Mouse (Mus musculus): ENCODE data around the gene Olfr630. TPM values are rescaled to one million over a fixed set of nuclear protein-coding genes. Genes with fewer than 3 reads are reported as not detected.

The Olfr630 gene
- polyA plus RNA-seq, 1 experiment from 2014 or later, result not detected

DNA sequence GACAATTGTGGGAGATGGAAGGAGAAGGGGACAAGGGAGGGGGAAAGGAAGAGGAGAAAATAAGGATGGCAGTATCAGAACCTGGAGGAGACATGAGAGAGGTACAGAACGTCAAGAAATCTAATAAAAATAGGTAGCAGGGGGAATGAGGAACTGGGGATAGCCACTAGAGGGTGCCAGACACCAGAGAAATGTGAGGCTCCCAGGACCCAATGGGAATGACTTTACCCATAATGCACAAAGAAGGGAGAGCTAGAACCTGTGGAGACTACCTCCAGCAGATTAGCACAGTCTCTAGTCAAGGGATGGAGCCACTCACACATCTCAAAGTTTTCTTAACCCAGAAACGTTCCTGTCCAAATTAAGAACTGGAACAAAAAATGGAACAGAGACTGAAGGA is 45.1 kb downstream of the Olfr630 start:
- H3K36me3 ChIP-seq, result no peaks in the 10 kb centered on the region
- no peak overlapping the region for H3K4me3 ChIP-seq
- no peaks in the 10 kb centered on the region for H3K27me3 ChIP-seq (replicated peaks)
- no peak for ATAC-seq (ENCODE audit: low FRiP score, low read depth)
- H3K27ac ChIP-seq, result no peak overlapping the region
- no peak overlapping the region for H3K9ac ChIP-seq
- no peaks in the 10 kb centered on the region for H3K9me3 ChIP-seq
- no peaks in the 10 kb centered on the region for H3K4me1 ChIP-seq
- no peak overlapping the region for H3K4me2 ChIP-seq (replicated peaks)
- 38% methylated on average over 2 of the region's 2 CpGs for WGBS

Other genes starting within 250 kb of the Olfr630 start
- not detected in 2 replicates for gene Olfr610, start 245.2 kb downstream of the Olfr630 start, polyA plus RNA-seq (2016; fragmentation: Nextera tagmentation; extraction: Ambion mirVana)
- gene Olfr611, start 236.5 kb downstream of the Olfr630 start, polyA plus RNA-seq (2016; fragmentation: Nextera tagmentation; extraction: Ambion mirVana), result not detected in 2 replicates
- not detected in 2 replicates for gene Olfr612, start 214.6 kb downstream of the Olfr630 start, polyA plus RNA-seq (2016; fragmentation: Nextera tagmentation; extraction: Ambion mirVana)
- gene Olfr613, start 209.3 kb downstream of the Olfr630 start, polyA plus RNA-seq (2016; fragmentation: Nextera tagmentation; extraction: Ambion mirVana), result not detected in 2 replicates
- gene Olfr615, start 201.3 kb downstream of the Olfr630 start, polyA plus RNA-seq (2016; fragmentation: Nextera tagmentation; extraction: Ambion mirVana), result not detected in 2 replicates
- not detected in 2 replicates for gene Olfr616, start 188.2 kb downstream of the Olfr630 start, polyA plus RNA-seq (2016; fragmentation: Nextera tagmentation; extraction: Ambion mirVana)
- not detected in 2 replicates for gene Olfr617, start 184.3 kb downstream of the Olfr630 start, polyA plus RNA-seq (2016; fragmentation: Nextera tagmentation; extraction: Ambion mirVana)
- not detected in 2 replicates for gene Olfr618, start 167.2 kb downstream of the Olfr630 start, polyA plus RNA-seq (2016; fragmentation: Nextera tagmentation; extraction: Ambion mirVana)
- gene Olfr619, start 156.8 kb downstream of the Olfr630 start, polyA plus RNA-seq (2016; fragmentation: Nextera tagmentation; extraction: Ambion mirVana), result not detected in 2 replicates
- not detected in 2 replicates for gene Olfr620, start 144.8 kb downstream of the Olfr630 start, polyA plus RNA-seq (2016; fragmentation: Nextera tagmentation; extraction: Ambion mirVana)
- not detected in 2 replicates for gene Olfr622, start 114.6 kb downstream of the Olfr630 start, polyA plus RNA-seq (2016; fragmentation: Nextera tagmentation; extraction: Ambion mirVana)
- gene Olfr623, start 93.6 kb downstream of the Olfr630 start, polyA plus RNA-seq (2016; fragmentation: Nextera tagmentation; extraction: Ambion mirVana), result not detected in 2 replicates
- gene Olfr624, start 86.1 kb downstream of the Olfr630 start, polyA plus RNA-seq (2016; fragmentation: Nextera tagmentation; extraction: Ambion mirVana), result not detected in 2 replicates
- gene Olfr625-ps1, start 74.6 kb downstream of the Olfr630 start, polyA plus RNA-seq (2016; fragmentation: Nextera tagmentation; extraction: Ambion mirVana), result not detected in 2 replicates
- not detected in 2 replicates for gene Olfr243, start 42.7 kb downstream of the Olfr630 start, polyA plus RNA-seq (2016; fragmentation: Nextera tagmentation; extraction: Ambion mirVana)
- gene Olfr628, start 27.0 kb downstream of the Olfr630 start, polyA plus RNA-seq (2016; fragmentation: Nextera tagmentation; extraction: Ambion mirVana), result not detected in 2 replicates
- gene Olfr629, start 12.4 kb downstream of the Olfr630 start, polyA plus RNA-seq (2016; fragmentation: Nextera tagmentation; extraction: Ambion mirVana), result not detected in 2 replicates
- gene Olfr69, start 14.3 kb upstream of the Olfr630 start, polyA plus RNA-seq (2016; fragmentation: Nextera tagmentation; extraction: Ambion mirVana), result not detected in 2 replicates
- gene Olfr68, start 22.4 kb upstream of the Olfr630 start, polyA plus RNA-seq (2016; fragmentation: Nextera tagmentation; extraction: Ambion mirVana), result not detected in 2 replicates
- gene Olfr67, start 34.5 kb upstream of the Olfr630 start, polyA plus RNA-seq (2016; fragmentation: Nextera tagmentation; extraction: Ambion mirVana), result not detected in 2 replicates
- 662 and 699 TPM in 2 replicates for gene Hbb-bt, start 56.7 kb upstream of the Olfr630 start, polyA plus RNA-seq (2016; fragmentation: Nextera tagmentation; extraction: Ambion mirVana)
- 567 and 639 TPM in 2 replicates for gene Hbb-bs, start 70.8 kb upstream of the Olfr630 start, polyA plus RNA-seq (2016; fragmentation: Nextera tagmentation; extraction: Ambion mirVana)
- 0.38 TPM in 1 of 2 replicates, not detected in the other for gene Hbb-bh2, start 83.2 kb upstream of the Olfr630 start, polyA plus RNA-seq (2016; fragmentation: Nextera tagmentation; extraction: Ambion mirVana)
- gene Hbb-bh1, start 85.8 kb upstream of the Olfr630 start, polyA plus RNA-seq (2016; fragmentation: Nextera tagmentation; extraction: Ambion mirVana), result 483 and 495 TPM in 2 replicates
- 6,731 and 6,931 TPM in 2 replicates for gene Hbb-y, start 95.9 kb upstream of the Olfr630 start, polyA plus RNA-seq (2016; fragmentation: Nextera tagmentation; extraction: Ambion mirVana)
- not detected in 2 replicates for gene Olfr66, start 128.9 kb upstream of the Olfr630 start, polyA plus RNA-seq (2016; fragmentation: Nextera tagmentation; extraction: Ambion mirVana)
- gene Olfr64, start 137.2 kb upstream of the Olfr630 start, polyA plus RNA-seq (2016; fragmentation: Nextera tagmentation; extraction: Ambion mirVana), result not detected in 2 replicates
- gene Olfr65, start 146.2 kb upstream of the Olfr630 start, polyA plus RNA-seq (2016; fragmentation: Nextera tagmentation; extraction: Ambion mirVana), result not detected in 2 replicates
- not detected in 2 replicates for gene Olfr631, start 171.5 kb upstream of the Olfr630 start, polyA plus RNA-seq (2016; fragmentation: Nextera tagmentation; extraction: Ambion mirVana)
- gene Olfr632, start 177.0 kb upstream of the Olfr630 start, polyA plus RNA-seq (2016; fragmentation: Nextera tagmentation; extraction: Ambion mirVana), result not detected in 2 replicates
- gene Olfr633, start 187.1 kb upstream of the Olfr630 start, polyA plus RNA-seq (2016; fragmentation: Nextera tagmentation; extraction: Ambion mirVana), result not detected in 2 replicates
- not detected in 2 replicates for gene Olfr635, start 213.8 kb upstream of the Olfr630 start, polyA plus RNA-seq (2016; fragmentation: Nextera tagmentation; extraction: Ambion mirVana)
- gene Olfr638, start 241.4 kb upstream of the Olfr630 start, polyA plus RNA-seq (2016; fragmentation: Nextera tagmentation; extraction: Ambion mirVana), result not detected in 2 replicates